Mouse (Mus musculus): ENCODE measurements around the gene Capn9.

DNA sequence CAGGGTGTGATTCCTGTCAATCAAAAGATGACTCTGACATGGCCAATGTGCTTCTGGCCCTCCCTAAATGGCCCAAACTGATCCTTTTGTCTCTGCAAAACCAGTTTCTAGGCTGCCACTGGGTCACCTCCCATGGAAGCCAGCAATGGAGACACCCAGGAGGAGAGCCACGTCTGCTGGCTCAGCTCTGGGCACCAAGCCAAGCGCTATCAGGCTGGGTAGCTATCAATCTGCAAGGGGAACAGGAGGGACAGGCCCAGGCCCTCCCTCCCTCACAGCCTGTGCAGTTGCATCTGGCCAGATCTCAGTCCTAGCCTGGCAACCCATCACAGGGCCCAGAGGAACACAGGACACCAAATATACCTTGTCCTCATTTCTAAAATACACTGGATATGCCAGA is 82.5 kb downstream of the Capn9 start:
- TF ChIP-seq MAX (IDR thresholded peaks at IDR 0.05; ENCODE audit: low read length) (no peak), RCOR1 (conservative IDR thresholded peaks at IDR 0.05; ENCODE audit: low read depth, low read length) (no peak), CTCF (conservative IDR thresholded peaks at IDR 0.05 in 1 of 2, IDR thresholded peaks at IDR 0.05 in 1 of 2; ENCODE audit: low read depth in 2 of 2, low read length in 2 of 2) (no peak), NELFE (IDR thresholded peaks at IDR 0.05; ENCODE audit: low read depth, low read length) (no peak), POLR2A (IDR thresholded peaks at IDR 0.05; ENCODE audit: low read depth, low read length) (no peak), TBP (conservative IDR thresholded peaks at IDR 0.05; ENCODE audit: low read depth, low read length) (no peak), SIN3A (IDR thresholded peaks at IDR 0.05; ENCODE audit: low read length) (no peak), NRF1 (IDR thresholded peaks at IDR 0.05; ENCODE audit: low read depth, low read length) (no peak), MYC (IDR thresholded peaks at IDR 0.05; ENCODE audit: low read depth, low read length) (no peak), BHLHE40 (IDR thresholded peaks at IDR 0.05; ENCODE audit: low read depth, low read length) (no peak), SMC3 (IDR thresholded peaks at IDR 0.05; ENCODE audit: low read depth, low read length) (no peak), ETS1 (conservative IDR thresholded peaks at IDR 0.05; ENCODE audit: low read depth, low read length) (no peak)

Measured in CH12.LX (cell line).